Mouse (Mus musculus) C2C12 (cell line): Measurements from ENCODE around the gene Mlkl.

Source experiments
- CEBPB ChIP-seq: IDR thresholded peaks from one replicate; pipeline ENCODE4 v1.6.1; 2011; ENCODE audit warnings: low read depth, mild to moderate bottlenecking, control low read depth, moderate library complexity
- CTCF ChIP-seq: IDR thresholded peaks from one replicate; pipeline ENCODE4 v1.5.1; 2011; ENCODE audit not compliant: control insufficient read depth, insufficient read depth, insufficient read length
- MAX ChIP-seq: IDR thresholded peaks from one replicate; pipeline ENCODE4 v1.6.1; 2011; ENCODE audit warnings: mild to moderate bottlenecking, control low read depth

- TF ChIP-seq CTCF (no peak), CEBPB (no peak), MAX (no peak)
These were observed 25.2 kb downstream of the Mlkl start for GRCm38 (mm10) chr8:111312758-111313162.
